Mouse (Mus musculus) activated CD4-positive, CD25-positive, alpha-beta regulatory T cell, adult 4 months (primary cell): Measurements from ENCODE around the gene Fads3. TPM values are rescaled to one million over a fixed set of nuclear protein-coding genes. Genes with fewer than 3 reads are reported as not detected.

Experiments
- ATAC-seq: one replicate; pipeline ENCODE4 v1.8.0; 2017
- polyA plus RNA-seq, 2 experiments: library from polyadenylated mRNA; unstranded; fragments of 100-300 nt; shearing (Covaris generic); gene quantifications; one replicate each; pipeline ENCODE4 v1.2.1; 2017

Gene Fads3
- polyA plus RNA-seq, 2 experiments from 2014 or later, result not detected

GRCm38 (mm10) chr19:10070186-10070980, 29.0 kb downstream of the Fads3 start:
- no peak for ATAC-seq

- no peak for ATAC-seq
These were observed 29.8 kb downstream of the Fads3 start for GRCm38 (mm10) chr19:10071166-10071565.

- ATAC-seq, result no peak
These were observed 30.5 kb downstream of the Fads3 start for GRCm38 (mm10) chr19:10071892-10072291.

GRCm38 (mm10) chr19:10073145-10073544, 31.8 kb downstream of the Fads3 start:
- no peak for ATAC-seq

GRCm38 (mm10) chr19:10078392-10078791, 37.0 kb downstream of the Fads3 start:
- no peak for ATAC-seq

- ATAC-seq, result no peak
These were observed 39.0 kb downstream of the Fads3 start for GRCm38 (mm10) chr19:10080384-10080783.

- ATAC-seq, result no peak
These were observed 40.7 kb downstream of the Fads3 start for GRCm38 (mm10) chr19:10082105-10082504.

- no peak for ATAC-seq
These were observed 44.1 kb downstream of the Fads3 start for GRCm38 (mm10) chr19:10085454-10085853.

- ATAC-seq, result no peak
These were observed 45.6 kb downstream of the Fads3 start for GRCm38 (mm10) chr19:10086976-10087375.

GRCm38 (mm10) chr19:10093829-10094228, 52.5 kb downstream of the Fads3 start:
- no peak for ATAC-seq

GRCm38 (mm10) chr19:10094695-10095094, 53.3 kb downstream of the Fads3 start:
- ATAC-seq, result no peak

- ATAC-seq, result no peak
These were observed 55.1 kb downstream of the Fads3 start for GRCm38 (mm10) chr19:10096371-10096876.

- no peak for ATAC-seq
These were observed 56.5 kb downstream of the Fads3 start for GRCm38 (mm10) chr19:10097826-10098225.

- no peak for ATAC-seq
These were observed 59.3 kb downstream of the Fads3 start for GRCm38 (mm10) chr19:10100631-10101071.

GRCm38 (mm10) chr19:10101341-10102053, 60.1 kb downstream of the Fads3 start, which contains the start of gene Fads2:
TSS of gene Fads2 (minus strand) at chr19:10101746.
- ATAC-seq, result no peak

GRCm38 (mm10) chr19:10102054-10102700, 60.8 kb downstream of the Fads3 start:
- no peak for ATAC-seq

GRCm38 (mm10) chr19:10104234-10104633, 62.9 kb downstream of the Fads3 start:
- no peak for ATAC-seq

GRCm38 (mm10) chr19:10105034-10105493, 63.7 kb downstream of the Fads3 start:
- no peak for ATAC-seq

- no peak for ATAC-seq
These were observed 65.3 kb downstream of the Fads3 start for GRCm38 (mm10) chr19:10106634-10107033.

- no peak for ATAC-seq
These were observed 65.8 kb downstream of the Fads3 start for GRCm38 (mm10) chr19:10107051-10107611.

GRCm38 (mm10) chr19:10108129-10108528, 66.8 kb downstream of the Fads3 start:
- no peak for ATAC-seq

GRCm38 (mm10) chr19:10108666-10109065, 67.3 kb downstream of the Fads3 start:
- ATAC-seq, result no peak
